Mouse (Mus musculus) liver, adult 2 months (tissue): ENCODE results near the gene Map3k11. TPM values are rescaled to one million over a fixed set of nuclear protein-coding genes. Genes with fewer than 3 reads are reported as not detected.

Source experiments
- DNase-seq: peaks from one replicate; pipeline ENCODE4 v3.0.0-alpha.2; 2011; ENCODE audit warnings: low read depth, low spot score; ENCODE audit errors: extremely low read depth
- H3K27ac ChIP-seq: fragments of 200-500 bp; replicated peaks from 2 replicates; pipeline ENCODE4 v1.5.1; 2012; ENCODE audit warnings: low read depth, mild to moderate bottlenecking, control low read depth, inconsistent platforms, low read length; ENCODE audit not compliant: insufficient read depth
- H3K27me3 ChIP-seq: fragments of 200-500 bp; 2 replicates; pipeline ENCODE4 v1.6.1; 2012; ENCODE audit warnings: mild to moderate bottlenecking, moderate library complexity, low read length, inconsistent platforms; ENCODE audit not compliant: control insufficient read depth, insufficient read depth
- H3K36me3 ChIP-seq: fragments of 200-500 bp; 2 replicates; pipeline ENCODE4 v1.6.1; 2012; ENCODE audit warnings: low read length, inconsistent platforms; ENCODE audit not compliant: control insufficient read depth, insufficient read depth
- H3K4me1 ChIP-seq: fragments of 200-500 bp; 2 replicates; pipeline ENCODE4 v1.6.1; 2011; ENCODE audit warnings: low read length; ENCODE audit not compliant: control insufficient read depth, insufficient read depth
- H3K4me3 ChIP-seq: fragments of 200-500 bp; 2 replicates; pipeline ENCODE4 v1.5.1; 2011; ENCODE audit warnings: low read depth, mild to moderate bottlenecking, control low read depth, low read length, moderate library complexity; ENCODE audit not compliant: insufficient read depth
- H3K79me2 ChIP-seq: fragments of 200-500 bp; 2 replicates; pipeline ENCODE4 v1.6.1; 2012; ENCODE audit warnings: inconsistent platforms, mild to moderate bottlenecking, low read length, moderate library complexity; ENCODE audit not compliant: control insufficient read depth, insufficient read depth
- H3K9ac ChIP-seq: fragments of 200-500 bp; 2 replicates; pipeline ENCODE4 v1.6.1; 2012; ENCODE audit warnings: low read depth, mild to moderate bottlenecking, control low read depth, inconsistent platforms, low read length
- CTCF ChIP-seq: fragments of 200-500 bp; IDR thresholded peaks from 2 replicates; pipeline ENCODE4 v1.5.1; 2011; ENCODE audit warnings: low read depth, low read length, control low read depth
- POLR2A ChIP-seq: fragments of 200-500 bp; IDR thresholded peaks from 2 replicates; pipeline ENCODE4 v1.6.1; 2011; ENCODE audit warnings: low read length, control low read depth; ENCODE audit not compliant: insufficient read depth; ENCODE audit errors: extremely low read depth
- WGBS: fragments of 180-500 bp; shearing (Covaris S2); methylation state at CpG from one replicate; pipeline ENCODE4 v1.1.7; 2018; 5-methylcytosine and 5-hydroxymethylcytosine counted together
- polyA plus RNA-seq: library from polyadenylated mRNA; depleted of rRNA; stranded (reverse); fragments of >200 nt; gene quantifications from 2 replicates; pipeline ENCODE4 v1.2.3, GENCODE M21; 2012
- total RNA-seq: library from RNA; depleted of rRNA; stranded (reverse); fragments of >200 nt; gene quantifications from 2 replicates; pipeline ENCODE4 v1.2.3, GENCODE M21; 2014

Map3k11 gene
- total and polyA plus RNA-seq, 2 experiments: 10.2 to 53.6 TPM

- Histone ChIP-seq H3K4me1 (peaks cover 14% of the 10 kb centered on the region), H3K79me2 (no peaks in the 10 kb centered on the region; the same call in 1 of the 2 replicates), H3K4me3 (no peak overlapping the region), H3K27ac (peak overlapping the region; percentile 77), H3K36me3 (peaks cover 2% of the 10 kb centered on the region; the same call in 1 of the 2 replicates), H3K27me3 (no peaks in the 10 kb centered on the region), H3K9ac (0 out of 2 replicates have a peak overlapping the region, but pooled peaks have one; percentile 0)
- no peak for DNase-seq
- no peak for TF ChIP-seq CTCF
- no peak for TF ChIP-seq POLR2A
- 65% methylated on average over 4 of the region's 4 CpGs for WGBS
Observed at GRCm38 (mm10) chr19:5723934-5724548, 35.5 kb downstream of the Map3k11 start.

GRCm38 (mm10) chr19:5724549-5724941, 36.0 kb downstream of the Map3k11 start:
- H3K79me2 ChIP-seq: no peaks in the 10 kb centered on the region; the same call in 1 of the 2 replicates
- WGBS: 25% methylated on average over 7 of the region's 7 CpGs
- peak overlapping the region; percentile 3 for H3K9ac ChIP-seq
- peaks cover 2% of the 10 kb centered on the region; the same call in 1 of the 2 replicates for H3K36me3 ChIP-seq
- DNase-seq: peak; percentile 83
- H3K4me1 ChIP-seq: peaks cover 14% of the 10 kb centered on the region
- peak overlapping the region; percentile 67; the same call in 1 of the 2 replicates for H3K4me3 ChIP-seq
- TF ChIP-seq CTCF (no peak), POLR2A (no peak)
- H3K27ac ChIP-seq: peak overlapping the region; percentile 77
- H3K27me3 ChIP-seq: no peaks in the 10 kb centered on the region

GRCm38 (mm10) chr19:5725029-5725707, 36.6 kb downstream of the Map3k11 start:
- peak overlapping the region; percentile 73 for H3K9ac ChIP-seq
- H3K79me2 ChIP-seq: no peaks in the 10 kb centered on the region; the same call in 1 of the 2 replicates
- peak overlapping the region; percentile 67 for H3K4me3 ChIP-seq
- no peaks in the 10 kb centered on the region for H3K27me3 ChIP-seq
- no peak for DNase-seq
- peaks cover 16% of the 10 kb centered on the region for H3K4me1 ChIP-seq
- no peak for TF ChIP-seq CTCF
- no peak for TF ChIP-seq POLR2A
- peak overlapping the region; percentile 77 for H3K27ac ChIP-seq
- peaks cover 2% of the 10 kb centered on the region; the same call in 1 of the 2 replicates for H3K36me3 ChIP-seq
- 72% methylated on average over 12 of the region's 12 CpGs for WGBS

- peak within 1 kb of the TSS; percentile 73 for H3K9ac ChIP-seq
- no peaks in the 10 kb centered on the region for H3K27me3 ChIP-seq
- H3K4me1 ChIP-seq: peaks cover 19% of the 10 kb centered on the region
- no peak for DNase-seq
- no peaks in the 10 kb centered on the region; the same call in 1 of the 2 replicates for H3K79me2 ChIP-seq
- H3K27ac ChIP-seq: peak within 1 kb of the TSS; percentile 77
- 26% methylated on average over 49 of the region's 49 CpGs for WGBS
- TF ChIP-seq CTCF: no peak
- no peak for TF ChIP-seq POLR2A
- H3K36me3 ChIP-seq: peaks cover 1% of the 10 kb centered on the region; the same call in 1 of the 2 replicates
- H3K4me3 ChIP-seq: peak within 1 kb of the TSS; percentile 67
Observed at GRCm38 (mm10) chr19:5725767-5726515, 37.4 kb downstream of the Map3k11 start, which contains the start of gene Ehbp1l1. Ehbp1l1 (minus strand) TSS chr19:5726317.

- peak overlapping the region; percentile 17; the same call in 1 of the 2 replicates for H3K4me3 ChIP-seq
- H3K79me2 ChIP-seq: no peaks in the 10 kb centered on the region; the same call in 1 of the 2 replicates
- no peak for TF ChIP-seq CTCF
- TF ChIP-seq POLR2A: no peak
- H3K36me3 ChIP-seq: no peaks in the 10 kb centered on the region
- H3K9ac ChIP-seq: 0 out of 2 replicates have a peak overlapping the region, but pooled peaks have one; percentile 2
- no peak for DNase-seq
- no peaks in the 10 kb centered on the region for H3K27me3 ChIP-seq
- H3K27ac ChIP-seq: 0 out of 2 replicates have a peak overlapping the region, but pooled peaks have one; percentile 10
- H3K4me1 ChIP-seq: peaks cover 21% of the 10 kb centered on the region
- 69% methylated on average over 15 of the region's 15 CpGs for WGBS
Observed at GRCm38 (mm10) chr19:5726961-5727578, 38.5 kb downstream of the Map3k11 start.
